Mouse (Mus musculus): ENCODE measurements around the gene Gabarapl1.

- TF ChIP-seq CTCF (IDR thresholded peaks at IDR 0.05): no peak
- TF ChIP-seq EP300 (IDR thresholded peaks at IDR 0.05): no peak
Observed at GRCm38 (mm10) chr6:129527416-129527815, 5.5 kb upstream of the Gabarapl1 start.

Measured in lung, postnatal 0 days (tissue).